Mouse (Mus musculus): ENCODE results near the gene Mcm3.

Mcm3 gene

GRCm38 (mm10) chr1:20819771-20820605 is at the start of gene Mcm3:
Gene Mcm3 (minus strand): TSS chr1:20820312.
- peak; percentile 99 for DNase-seq (ENCODE audit: low read depth, low spot score)

- DNase-seq (ENCODE audit: low read depth, low spot score): no peak
These were observed 47.9 kb upstream of the Mcm3 start for GRCm38 (mm10) chr1:20868036-20868435.

DNA sequence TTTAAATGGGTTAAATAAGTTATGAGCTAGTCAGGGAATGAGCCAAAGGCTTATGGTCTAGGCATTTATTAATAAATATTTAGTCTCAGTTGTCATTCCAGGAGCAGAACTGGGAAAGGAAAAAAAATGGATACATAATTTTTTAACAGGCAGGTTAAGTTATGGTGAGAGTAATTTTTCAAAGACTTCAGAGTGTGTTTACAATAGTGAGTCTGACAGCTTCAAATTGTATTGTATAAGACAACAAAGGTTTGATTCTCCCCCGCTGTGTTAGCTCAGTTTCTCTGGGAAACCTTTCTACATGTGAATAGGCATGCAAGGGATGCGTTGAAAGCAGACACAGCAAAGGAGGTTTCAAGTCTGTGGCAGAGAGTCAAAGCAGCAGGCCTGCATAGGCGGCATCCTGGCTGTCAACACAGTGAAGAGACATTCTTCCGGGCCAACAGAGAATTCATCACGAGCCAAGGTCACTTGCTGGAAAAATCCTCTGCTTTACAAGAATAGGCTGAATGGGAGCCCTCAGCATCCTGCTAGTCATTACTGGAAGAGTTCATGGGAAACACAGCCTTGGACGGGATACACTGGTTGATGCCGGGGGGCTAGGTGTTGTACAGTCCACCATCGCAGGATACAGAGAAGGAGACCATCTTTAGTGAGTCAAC is 47.3 kb upstream of the Mcm3 start:
- DNase-seq (ENCODE audit: low read depth, low spot score): peak; percentile 66

DNA sequence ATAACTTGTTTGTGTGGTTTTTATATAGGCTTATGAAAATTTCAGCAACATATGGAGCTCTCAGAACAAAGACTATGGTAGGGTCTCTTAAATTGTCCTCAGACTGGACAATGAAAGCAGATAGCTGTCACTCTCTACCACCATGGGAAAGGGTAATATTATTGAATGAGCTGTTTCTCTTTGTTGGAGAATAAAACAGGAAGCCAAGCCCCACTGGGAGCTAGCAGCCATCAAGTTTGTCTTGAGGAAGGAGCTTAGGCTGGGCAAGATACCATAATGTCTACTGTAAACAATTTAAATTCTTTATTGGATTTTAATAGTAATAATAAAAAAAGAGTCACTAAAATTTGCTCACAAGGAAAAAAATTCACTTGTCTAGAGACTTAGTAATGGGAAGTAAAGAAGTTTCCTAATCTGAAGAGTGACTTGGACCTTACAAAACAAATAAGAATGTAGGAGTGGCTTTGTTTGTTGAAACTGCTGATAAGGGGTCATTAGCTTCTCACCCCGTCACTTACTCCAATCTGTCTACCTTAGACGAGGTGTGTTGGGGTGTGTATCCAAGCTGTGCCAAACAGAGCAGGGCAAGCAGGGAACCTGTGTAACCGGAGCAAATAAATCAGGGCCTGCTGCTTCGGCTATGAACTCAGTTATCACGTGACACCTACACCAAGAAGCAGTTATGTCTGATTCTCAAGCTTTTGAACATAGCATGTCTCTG is 43.5 kb upstream of the Mcm3 start:
- DNase-seq (ENCODE audit: low read depth, low spot score): no peak

- no peak for DNase-seq (ENCODE audit: low read depth, low spot score)
These were observed 41.8 kb upstream of the Mcm3 start for GRCm38 (mm10) chr1:20861865-20862264.

DNA sequence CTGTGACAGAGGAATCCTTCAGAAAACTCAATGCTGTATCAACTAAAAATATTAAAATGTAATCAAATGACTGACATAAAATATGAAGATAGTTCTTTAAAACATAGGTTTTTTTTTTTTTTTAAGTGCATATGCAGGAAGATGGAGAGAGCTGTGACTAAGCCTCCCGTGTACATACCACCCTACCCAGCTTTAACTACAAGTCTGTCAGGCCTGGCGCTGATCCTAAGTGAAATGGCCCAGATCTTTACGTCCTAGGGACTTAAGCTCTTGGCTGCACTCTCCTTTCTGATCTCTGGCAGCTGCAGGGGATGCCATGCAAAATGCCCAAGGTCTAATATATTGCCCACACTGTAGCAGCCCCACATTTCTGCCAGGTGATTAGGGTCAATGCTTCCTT is 40.7 kb upstream of the Mcm3 start:
- peak; percentile 18 for DNase-seq (ENCODE audit: low read depth, low spot score)

DNA sequence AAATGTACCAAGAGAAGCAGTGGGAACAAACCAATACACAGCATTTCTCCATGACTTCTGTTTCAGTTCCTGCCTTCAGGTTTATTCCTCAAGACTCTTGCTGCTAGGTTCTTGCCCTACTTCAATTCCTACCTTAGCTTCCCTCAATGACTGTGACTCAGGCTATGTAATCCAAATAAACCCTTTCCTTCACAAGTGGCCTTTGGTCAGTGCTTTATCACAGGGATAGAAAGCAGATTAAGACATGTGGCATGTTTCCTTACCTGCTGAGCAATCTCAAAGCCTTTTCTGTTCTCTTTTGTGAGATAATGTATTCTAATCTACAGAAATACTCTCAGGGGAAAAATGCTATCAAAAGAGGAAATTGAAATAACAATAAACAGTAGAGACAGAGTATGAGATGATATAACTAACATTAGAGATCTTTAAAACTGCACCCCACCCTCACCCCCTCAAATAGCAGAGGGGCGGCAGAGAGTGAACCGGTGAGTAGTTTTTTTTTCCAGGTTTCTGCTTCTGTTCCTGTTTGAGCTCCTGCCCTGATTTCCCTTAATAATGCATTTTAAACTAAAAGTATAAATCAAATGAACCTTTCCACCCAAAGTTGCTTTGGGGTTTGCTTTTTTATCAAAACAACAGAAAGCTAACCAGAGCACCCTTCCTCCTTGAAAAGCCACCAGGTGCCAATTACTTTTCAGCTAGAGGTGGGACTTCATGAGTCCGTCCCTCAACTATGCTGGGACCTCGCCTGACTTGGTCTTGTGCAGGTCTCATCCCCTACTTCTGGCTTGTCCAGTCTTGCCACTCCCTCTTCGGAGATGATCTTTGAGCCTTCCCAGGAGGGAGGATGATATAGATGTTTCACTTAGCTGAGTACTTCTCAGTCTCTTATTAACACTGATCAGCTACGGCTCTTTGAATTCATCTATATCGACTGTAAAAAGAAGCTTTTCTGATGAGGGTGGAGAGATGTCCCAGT is 37.1 kb upstream of the Mcm3 start:
- no peak for DNase-seq (ENCODE audit: low read depth, low spot score)

DNA sequence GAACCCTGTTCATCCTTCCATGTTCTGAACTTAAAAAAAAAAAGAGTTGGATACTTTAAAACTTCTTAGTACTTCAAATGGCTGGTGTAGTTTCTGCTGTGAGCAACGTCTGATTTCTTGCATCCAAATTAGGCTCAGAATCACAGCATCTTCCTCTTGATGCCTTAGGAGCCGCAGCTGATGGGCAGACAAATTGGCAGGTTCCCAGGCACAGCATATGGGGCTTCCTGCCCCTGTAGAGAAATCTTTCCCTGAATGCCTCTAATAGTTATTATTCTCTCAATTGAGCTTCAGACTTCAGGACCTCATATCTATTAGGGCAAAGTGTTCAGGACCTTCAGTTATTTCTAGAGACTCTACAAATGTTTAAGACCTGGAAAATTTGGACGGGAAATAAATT is 19.8 kb upstream of the Mcm3 start:
- DNase-seq (ENCODE audit: low read depth, low spot score): peak; percentile 89

- no peak for DNase-seq (ENCODE audit: low read depth, low spot score)
These were observed 16.5 kb upstream of the Mcm3 start for GRCm38 (mm10) chr1:20836551-20837125.

GRCm38 (mm10) chr1:20833141-20833511 is 13.0 kb upstream of the Mcm3 start:
- DNase-seq (ENCODE audit: low read depth, low spot score): no peak

- peak; percentile 61 for DNase-seq (ENCODE audit: low read depth, low spot score)
These were observed 12.5 kb upstream of the Mcm3 start for GRCm38 (mm10) chr1:20832473-20833140.

- no peak for DNase-seq (ENCODE audit: low read depth, low spot score)
These were observed 10.4 kb upstream of the Mcm3 start for GRCm38 (mm10) chr1:20830546-20830945.

GRCm38 (mm10) chr1:20828061-20828460 is 7.9 kb upstream of the Mcm3 start:
- no peak for DNase-seq (ENCODE audit: low read depth, low spot score)

DNA sequence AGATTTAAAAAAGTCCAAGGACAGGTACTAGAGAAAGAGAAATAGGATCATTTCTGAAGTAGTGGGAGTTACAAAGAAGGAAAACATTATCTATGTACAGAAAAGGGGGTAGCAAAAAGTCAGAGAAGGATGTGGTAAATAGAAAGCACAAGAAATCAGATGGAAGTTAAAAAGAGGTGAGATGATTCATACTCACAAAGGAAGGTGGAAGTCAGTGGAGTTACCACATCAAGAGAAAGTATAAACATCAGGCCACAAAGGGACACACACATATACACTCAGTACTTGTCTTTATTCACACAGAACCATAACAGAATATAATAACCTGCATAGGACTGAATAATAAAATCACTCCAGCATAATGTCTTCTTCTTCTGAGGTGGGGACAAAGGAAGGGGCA is 4.9 kb upstream of the Mcm3 start:
- DNase-seq (ENCODE audit: low read depth, low spot score): no peak

- no peak for DNase-seq (ENCODE audit: low read depth, low spot score)
These were observed 3.8 kb upstream of the Mcm3 start for GRCm38 (mm10) chr1:20823906-20824305.

DNA sequence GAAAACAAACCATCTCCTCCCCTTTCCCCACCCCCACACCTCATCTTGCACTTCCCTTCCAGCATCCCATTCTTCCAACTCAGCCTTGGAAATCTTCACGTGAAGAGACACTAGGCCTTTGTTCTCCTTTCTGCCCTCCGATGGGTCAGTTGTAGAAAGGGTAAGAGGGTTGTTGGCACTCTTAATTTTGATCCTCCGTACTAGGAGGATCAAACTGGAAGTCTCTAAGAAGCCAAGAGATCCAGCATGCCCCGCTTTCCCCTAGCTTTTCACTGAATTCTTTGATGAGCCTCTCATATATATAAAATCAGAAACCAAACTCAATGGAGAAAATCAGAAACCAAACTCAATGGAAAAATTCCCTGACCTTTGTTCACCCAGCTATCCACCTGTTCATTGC is 3.4 kb upstream of the Mcm3 start:
- no peak for DNase-seq (ENCODE audit: low read depth, low spot score)

DNA sequence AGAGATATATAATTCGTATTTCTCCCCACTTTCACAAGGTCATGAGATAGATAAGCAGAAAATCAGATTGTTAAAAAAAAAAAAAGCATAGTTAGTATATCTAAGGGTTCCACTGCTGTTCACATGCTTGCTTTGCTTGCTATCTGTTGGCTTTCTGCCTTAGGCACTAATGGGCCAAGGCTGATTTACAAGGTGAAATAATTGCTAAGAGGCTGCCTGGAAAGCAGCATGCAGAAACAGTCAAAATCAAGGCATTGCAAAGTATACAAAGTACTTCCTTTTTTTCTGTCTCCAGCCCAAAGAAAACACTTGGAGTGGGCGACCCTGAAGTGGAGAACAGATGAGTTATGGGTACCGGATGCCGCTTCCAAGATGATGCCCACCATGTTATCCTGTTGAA is 847 bp upstream of the Mcm3 start:
- no peak for DNase-seq (ENCODE audit: low read depth, low spot score)

DNA sequence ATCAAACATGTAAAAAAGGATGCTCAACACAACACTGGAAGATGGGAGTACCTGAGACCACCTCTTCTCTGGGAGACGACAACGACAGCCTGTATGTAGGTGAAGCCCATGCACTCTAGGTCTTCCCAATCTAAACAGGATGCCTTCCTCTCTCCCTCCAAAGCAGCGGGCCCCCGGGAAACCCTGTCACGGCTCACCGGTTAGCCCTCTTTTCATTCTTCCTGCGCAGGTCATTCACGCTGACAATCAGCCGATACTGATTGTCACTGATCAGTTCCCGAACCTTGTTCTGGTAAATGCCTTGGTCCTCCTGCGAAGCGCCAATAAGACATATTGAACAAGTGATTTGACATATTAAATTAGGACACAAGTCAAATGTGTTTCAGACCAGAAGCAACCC is 2.5 kb downstream of the Mcm3 start:
- DNase-seq (ENCODE audit: low read depth, low spot score): no peak

GRCm38 (mm10) chr1:20817172-20817571 is 2.9 kb downstream of the Mcm3 start:
- DNase-seq (ENCODE audit: low read depth, low spot score): no peak

DNA sequence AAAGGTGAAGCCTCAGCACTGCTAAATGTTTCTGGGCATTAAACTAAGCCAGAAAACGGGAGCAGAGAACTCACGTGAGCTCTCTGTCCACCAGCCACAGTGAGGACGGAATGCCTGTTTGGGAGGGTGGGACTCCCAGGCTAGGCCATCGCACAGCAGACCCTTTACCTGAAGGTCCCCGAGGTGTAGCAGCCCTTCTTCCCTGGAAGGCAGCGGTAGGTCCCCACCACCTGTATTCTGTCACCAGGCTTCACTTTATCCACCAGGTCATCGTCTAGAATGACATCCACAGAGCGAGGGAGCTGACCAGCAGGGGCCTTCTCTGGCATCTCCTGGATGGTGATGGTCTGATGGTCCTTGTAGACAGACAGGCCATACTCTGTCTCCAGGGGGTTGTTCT is 5.6 kb downstream of the Mcm3 start:
- no peak for DNase-seq (ENCODE audit: low read depth, low spot score)

- DNase-seq (ENCODE audit: low read depth, low spot score): no peak
These were observed 15.6 kb downstream of the Mcm3 start for GRCm38 (mm10) chr1:20804526-20804925.
